Mouse (Mus musculus): ENCODE data around the gene Supv3l1. TPM values are rescaled to one million over a fixed set of nuclear protein-coding genes. Genes with fewer than 3 reads are reported as not detected.

Gene Supv3l1
- polyA plus RNA-seq, 1 experiment from 2014 or later, result 22.8 TPM

GRCm38 (mm10) chr10:62411431-62412410, 37.8 kb downstream of the Supv3l1 start:
- 70% methylated on average over 19 of the region's 19 CpGs for WGBS
- no peak overlapping the region for H3K9ac ChIP-seq
- no peak overlapping the region for H3K27ac ChIP-seq
- no peaks in the 10 kb centered on the region for H3K9me3 ChIP-seq
- H3K4me2 ChIP-seq, result no peak overlapping the region
- no peaks in the 10 kb centered on the region for H3K36me3 ChIP-seq
- H3K4me3 ChIP-seq, result no peak overlapping the region
- no peaks in the 10 kb centered on the region for H3K4me1 ChIP-seq
- no peak for ATAC-seq (ENCODE audit: insufficient number of reproducible peaks, low FRiP score, low TSS enrichment, low read depth)
- 0 out of 2 replicates have a peak, but pooled peaks cover 5% of the 10 kb centered on the region for H3K27me3 ChIP-seq

DNA sequence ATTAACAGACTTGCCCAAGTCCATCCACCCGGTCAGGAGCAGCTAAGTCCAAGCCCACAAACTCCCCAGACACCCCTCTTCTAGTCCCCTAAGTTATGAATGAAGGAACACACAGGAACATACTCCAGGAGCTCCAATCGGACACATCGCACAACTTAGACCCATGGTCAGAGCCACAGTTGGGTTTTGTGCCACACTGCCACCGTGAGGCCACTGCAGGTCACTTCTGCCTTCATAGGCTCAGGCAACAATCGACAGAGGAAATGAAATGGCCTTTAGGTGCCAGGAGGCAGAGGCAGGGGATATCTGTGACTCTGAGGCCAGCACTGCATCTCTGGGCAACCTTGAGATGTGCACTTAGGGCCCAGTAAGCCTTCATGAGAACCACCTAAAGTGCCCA, 38.6 kb downstream of the Supv3l1 start:
- WGBS, result 11% methylated on average over 5 of the region's 5 CpGs
- Histone ChIP-seq H3K27ac (no peak overlapping the region), H3K9ac (no peak overlapping the region), H3K4me1 (no peaks in the 10 kb centered on the region), H3K9me3 (no peaks in the 10 kb centered on the region), H3K4me2 (no peak overlapping the region), H3K4me3 (no peak overlapping the region), H3K27me3 (0 out of 2 replicates have a peak, but pooled peaks cover 5% of the 10 kb centered on the region), H3K36me3 (no peaks in the 10 kb centered on the region)
- no peak for ATAC-seq (ENCODE audit: insufficient number of reproducible peaks, low FRiP score, low TSS enrichment, low read depth)

DNA sequence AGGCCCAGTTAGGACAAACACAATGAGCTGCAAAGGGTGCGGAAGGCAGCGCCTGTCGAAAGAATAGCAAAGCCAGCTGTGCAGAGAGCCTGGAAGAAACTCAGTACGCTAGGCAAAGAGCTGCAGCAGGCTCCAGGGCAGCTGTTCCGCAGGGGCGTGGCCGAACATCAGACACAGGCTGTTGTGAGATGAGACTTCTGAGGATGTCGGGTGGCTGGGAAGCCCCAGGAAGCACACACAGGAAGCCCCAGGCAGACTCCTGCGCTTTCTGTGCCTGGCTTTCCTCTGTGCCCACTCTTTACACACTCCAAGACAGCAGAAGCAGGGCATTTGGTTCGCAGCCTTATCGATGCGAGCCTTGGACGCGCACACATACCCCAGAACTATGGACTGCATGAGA, 44.6 kb downstream of the Supv3l1 start:
- peaks cover 11% of the 10 kb centered on the region; the same call in 1 of the 2 replicates for H3K27me3 ChIP-seq
- no peak for ATAC-seq (ENCODE audit: insufficient number of reproducible peaks, low FRiP score, low TSS enrichment, low read depth)
- H3K9me3 ChIP-seq, result no peaks in the 10 kb centered on the region
- peak overlapping the region; percentile 32 for H3K4me2 ChIP-seq
- H3K4me1 ChIP-seq, result peaks cover 8% of the 10 kb centered on the region
- H3K9ac ChIP-seq, result no peak overlapping the region
- H3K27ac ChIP-seq, result no peak overlapping the region
- H3K36me3 ChIP-seq, result no peaks in the 10 kb centered on the region
- 31% methylated on average over 14 of the region's 14 CpGs for WGBS
- H3K4me3 ChIP-seq, result peak overlapping the region; percentile 8; the same call in 1 of the 2 replicates

DNA sequence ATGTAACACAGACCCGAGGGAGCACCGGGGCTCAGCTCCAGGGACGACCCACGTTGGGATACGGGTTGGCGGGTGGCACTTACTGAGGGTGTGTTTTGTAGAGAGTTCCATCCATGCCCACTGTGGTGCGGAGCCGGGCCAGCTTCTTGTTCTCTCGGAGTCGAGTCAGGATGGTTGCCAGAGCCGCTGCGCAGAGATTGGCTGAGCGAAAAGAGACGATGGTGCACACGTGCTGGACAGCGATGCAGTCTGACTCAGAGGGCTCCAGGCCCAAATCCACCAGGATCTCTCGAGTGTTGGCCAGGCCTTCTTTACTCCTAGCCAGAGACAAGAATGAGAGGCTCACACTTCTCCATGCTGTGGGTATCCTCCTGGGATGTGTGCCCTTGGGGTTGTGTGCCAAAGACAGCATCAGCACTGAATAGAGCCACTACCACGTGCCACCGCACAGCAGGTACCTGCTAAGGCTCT, 47.9 kb downstream of the Supv3l1 start:
- ATAC-seq (ENCODE audit: insufficient number of reproducible peaks, low FRiP score, low TSS enrichment, low read depth), result peak; percentile 62; the same call in 1 of the 2 replicates

DNA sequence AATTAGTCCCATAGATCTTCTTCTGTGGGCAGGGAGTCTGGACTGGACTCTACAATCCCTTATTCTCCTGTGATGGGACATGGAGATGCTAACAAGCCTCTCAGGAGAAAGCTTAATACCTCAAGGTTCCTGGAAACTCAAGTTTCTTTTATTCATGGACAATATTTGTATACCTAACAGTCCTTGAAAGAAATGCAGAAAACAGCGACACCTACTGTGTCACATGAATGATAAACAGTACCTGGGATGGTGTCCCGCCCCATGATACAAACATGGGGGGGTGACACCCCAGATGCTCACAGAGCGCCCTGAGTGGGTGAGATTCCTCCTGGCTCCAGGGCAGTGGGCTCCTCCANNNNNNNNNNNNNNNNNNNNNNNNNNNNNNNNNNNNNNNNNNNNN, 66.5 kb downstream of the Supv3l1 start:
- 77% methylated on average over 3 of the region's 3 CpGs for WGBS
- no peak overlapping the region for H3K9ac ChIP-seq
- no peaks in the 10 kb centered on the region for H3K27me3 ChIP-seq
- no peak overlapping the region for H3K4me2 ChIP-seq
- no peaks in the 10 kb centered on the region for H3K4me1 ChIP-seq
- no peak overlapping the region for H3K4me3 ChIP-seq
- H3K27ac ChIP-seq, result no peak overlapping the region
- no peaks in the 10 kb centered on the region for H3K9me3 ChIP-seq
- no peak for ATAC-seq (ENCODE audit: insufficient number of reproducible peaks, low FRiP score, low TSS enrichment, low read depth)
- no peaks in the 10 kb centered on the region for H3K36me3 ChIP-seq

More for the DNA sequence above, 47.9 kb downstream of the Supv3l1 start:
- Histone ChIP-seq H3K4me2 (no peak overlapping the region), H3K27me3 (peaks cover 5% of the 10 kb centered on the region; the same call in 1 of the 2 replicates), H3K9ac (no peak overlapping the region), H3K36me3 (no peaks in the 10 kb centered on the region), H3K4me3 (no peak overlapping the region), H3K4me1 (peaks cover 8% of the 10 kb centered on the region), H3K27ac (0 out of 2 replicates have a peak overlapping the region, but pooled peaks have one; percentile 17), H3K9me3 (no peaks in the 10 kb centered on the region)
- 75% methylated on average over 19 of the region's 19 CpGs for WGBS

DNA sequence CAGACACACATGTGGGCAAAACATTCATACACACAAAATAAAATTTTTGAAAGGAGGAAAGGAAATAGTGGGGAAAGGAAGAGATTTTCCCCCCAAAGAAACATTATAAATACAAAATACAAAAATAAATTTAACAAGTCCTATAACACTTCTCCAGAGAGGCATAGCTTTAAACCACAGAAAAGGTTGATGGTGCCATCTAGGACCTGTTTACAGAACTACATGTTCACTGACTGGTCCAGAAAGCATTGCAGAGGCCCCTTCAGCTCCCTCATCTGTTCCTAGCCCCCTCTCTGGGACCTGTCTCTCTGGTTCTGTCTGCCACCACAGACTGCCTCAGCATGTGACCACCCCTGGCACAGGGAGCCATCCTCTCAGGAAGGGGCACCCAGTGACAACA, 68.6 kb downstream of the Supv3l1 start:
- Histone ChIP-seq H3K9ac (no peak overlapping the region), H3K4me2 (no peak overlapping the region), H3K27ac (no peak overlapping the region), H3K9me3 (no peaks in the 10 kb centered on the region), H3K4me3 (no peak overlapping the region), H3K4me1 (no peaks in the 10 kb centered on the region), H3K36me3 (no peaks in the 10 kb centered on the region), H3K27me3 (no peaks in the 10 kb centered on the region)
- no peak for ATAC-seq (ENCODE audit: insufficient number of reproducible peaks, low FRiP score, low TSS enrichment, low read depth)

- H3K36me3 ChIP-seq, result no peaks in the 10 kb centered on the region
- H3K27me3 ChIP-seq, result no peaks in the 10 kb centered on the region
- 60% methylated on average over 1 of the region's 1 CpGs for WGBS
- no peaks in the 10 kb centered on the region for H3K9me3 ChIP-seq
- no peak for ATAC-seq (ENCODE audit: insufficient number of reproducible peaks, low FRiP score, low TSS enrichment, low read depth)
- no peak within 1 kb of the TSS for H3K4me2 ChIP-seq
- no peaks in the 10 kb centered on the region for H3K4me1 ChIP-seq
- no peak within 1 kb of the TSS for H3K9ac ChIP-seq
- no peak within 1 kb of the TSS for H3K4me3 ChIP-seq
- no peak within 1 kb of the TSS for H3K27ac ChIP-seq
These were observed 69.7 kb downstream of the Supv3l1 start, which contains the start of gene Hk1 for GRCm38 (mm10) chr10:62379808-62380207. Gene Hk1 (minus strand): TSS chr10:62379908.

Other genes with a start within 250 kb of the Supv3l1 start
- gene Tspan15, start 218.5 kb downstream of the Supv3l1 start, polyA plus RNA-seq (2015; fragmentation: Nextera tagmentation; extraction: Ambion mirVana), result 16.3 and 17.2 TPM in 2 replicates
- not detected in 2 replicates for gene Tacr2, start 197.3 kb downstream of the Supv3l1 start, polyA plus RNA-seq (2015; fragmentation: Nextera tagmentation; extraction: Ambion mirVana)
- 48.8 and 48.9 TPM in 2 replicates for gene Hk1, start 69.8 kb downstream of the Supv3l1 start, polyA plus RNA-seq (2015; fragmentation: Nextera tagmentation; extraction: Ambion mirVana)
- gene Hkdc1, start 27.2 kb downstream of the Supv3l1 start, polyA plus RNA-seq (2015; fragmentation: Nextera tagmentation; extraction: Ambion mirVana), result 2.4 and 3.2 TPM in 2 replicates
- gene 4930507D05Rik, start 249 bp downstream of the Supv3l1 start, polyA plus RNA-seq (2015; fragmentation: Nextera tagmentation; extraction: Ambion mirVana), result 0.35 and 0.37 TPM in 2 replicates
- 75.1 and 76.1 TPM in 2 replicates for gene Vps26a, start 37.1 kb upstream of the Supv3l1 start, polyA plus RNA-seq (2015; fragmentation: Nextera tagmentation; extraction: Ambion mirVana)
- gene Srgn, start 77.7 kb upstream of the Supv3l1 start, polyA plus RNA-seq (2015; fragmentation: Nextera tagmentation; extraction: Ambion mirVana), result 50.5 and 56.2 TPM in 2 replicates
- gene Kif1bp, start 128.7 kb upstream of the Supv3l1 start, polyA plus RNA-seq (2015; fragmentation: Nextera tagmentation; extraction: Ambion mirVana), result 31.9 and 36.9 TPM in 2 replicates
- 17.4 and 18.3 TPM in 2 replicates for gene Ddx21, start 152.5 kb upstream of the Supv3l1 start, polyA plus RNA-seq (2015; fragmentation: Nextera tagmentation; extraction: Ambion mirVana)
- gene Ddx50, start 201.5 kb upstream of the Supv3l1 start, polyA plus RNA-seq (2015; fragmentation: Nextera tagmentation; extraction: Ambion mirVana), result 147 and 157 TPM in 2 replicates